Mouse (Mus musculus): ENCODE results near the gene Apip. TPM values are rescaled to one million over a fixed set of nuclear protein-coding genes. Genes with fewer than 3 reads are reported as not detected.

Apip gene
- polyA plus RNA-seq, 1 experiment from 2014 or later, result 57.8 TPM

GRCm38 (mm10) chr2:103102595-103102994 is 29.1 kb downstream of the Apip start:
- Histone ChIP-seq H3K36me3 (no peaks in the 10 kb centered on the region), H3K9ac (no peak overlapping the region), H3K4me1 (replicated peaks) (no peaks in the 10 kb centered on the region), H3K4me2 (no peak overlapping the region), H3K27ac (ENCODE audit: poor library complexity, severe bottlenecking) (no peak overlapping the region), H3K27me3 (replicated peaks) (no peaks in the 10 kb centered on the region), H3K9me3 (replicated peaks) (no peaks in the 10 kb centered on the region), H3K4me3 (no peak overlapping the region)
- 55% methylated on average over 5 of the region's 5 CpGs for WGBS
- ATAC-seq (ENCODE audit: insufficient number of reproducible peaks, low FRiP score), result no peak

GRCm38 (mm10) chr2:103106172-103106571 is 32.7 kb downstream of the Apip start:
- no peak overlapping the region for H3K9ac ChIP-seq
- WGBS, result 89% methylated on average over 2 of the region's 2 CpGs
- no peak for ATAC-seq (ENCODE audit: insufficient number of reproducible peaks, low FRiP score)
- no peaks in the 10 kb centered on the region for H3K4me1 ChIP-seq (replicated peaks)
- H3K27me3 ChIP-seq (replicated peaks), result no peaks in the 10 kb centered on the region
- H3K36me3 ChIP-seq, result no peaks in the 10 kb centered on the region
- H3K9me3 ChIP-seq (replicated peaks), result no peaks in the 10 kb centered on the region
- H3K4me3 ChIP-seq, result no peak overlapping the region
- no peak overlapping the region for H3K4me2 ChIP-seq
- H3K27ac ChIP-seq (ENCODE audit: poor library complexity, severe bottlenecking), result no peak overlapping the region

- no peaks in the 10 kb centered on the region for H3K27me3 ChIP-seq (replicated peaks)
- ATAC-seq (ENCODE audit: insufficient number of reproducible peaks, low FRiP score), result no peak
- H3K36me3 ChIP-seq, result no peaks in the 10 kb centered on the region
- no peaks in the 10 kb centered on the region for H3K9me3 ChIP-seq (replicated peaks)
- WGBS, result 30% methylated on average over 8 of the region's 8 CpGs
- peaks cover 10% of the 10 kb centered on the region for H3K4me1 ChIP-seq (replicated peaks)
- H3K27ac ChIP-seq (ENCODE audit: poor library complexity, severe bottlenecking), result no peak overlapping the region
- H3K9ac ChIP-seq, result no peak overlapping the region
- H3K4me3 ChIP-seq, result no peak overlapping the region
- H3K4me2 ChIP-seq, result 0 out of 2 replicates have a peak overlapping the region, but pooled peaks have one; percentile 15
These were observed 38.2 kb downstream of the Apip start for GRCm38 (mm10) chr2:103111669-103112068.

GRCm38 (mm10) chr2:103117212-103117611 is 43.7 kb downstream of the Apip start:
- ATAC-seq (ENCODE audit: insufficient number of reproducible peaks, low FRiP score), result no peak
- WGBS, result 64% methylated on average over 5 of the region's 5 CpGs

GRCm38 (mm10) chr2:103118324-103119196 is 45.1 kb downstream of the Apip start:
- Histone ChIP-seq H3K9ac (no peak overlapping the region), H3K27ac (ENCODE audit: poor library complexity, severe bottlenecking) (no peak overlapping the region), H3K36me3 (no peaks in the 10 kb centered on the region), H3K4me3 (no peak overlapping the region), H3K9me3 (replicated peaks) (no peaks in the 10 kb centered on the region), H3K27me3 (replicated peaks) (no peaks in the 10 kb centered on the region), H3K4me2 (no peak overlapping the region), H3K4me1 (replicated peaks) (no peaks in the 10 kb centered on the region)
- 75% methylated on average over 6 of the region's 6 CpGs for WGBS
- no peak for ATAC-seq (ENCODE audit: insufficient number of reproducible peaks, low FRiP score)

More at GRCm38 (mm10) chr2:103117212-103117611, 43.7 kb downstream of the Apip start:
- H3K4me1 ChIP-seq (replicated peaks), result peaks cover 2% of the 10 kb centered on the region
- no peaks in the 10 kb centered on the region for H3K27me3 ChIP-seq (replicated peaks)
- H3K4me2 ChIP-seq, result no peak overlapping the region
- no peaks in the 10 kb centered on the region for H3K9me3 ChIP-seq (replicated peaks)
- no peak overlapping the region for H3K9ac ChIP-seq
- H3K27ac ChIP-seq (ENCODE audit: poor library complexity, severe bottlenecking), result no peak overlapping the region
- no peak overlapping the region for H3K4me3 ChIP-seq
- no peaks in the 10 kb centered on the region for H3K36me3 ChIP-seq

- Histone ChIP-seq H3K36me3 (no peaks in the 10 kb centered on the region), H3K27me3 (replicated peaks) (no peaks in the 10 kb centered on the region), H3K9ac (no peak overlapping the region), H3K27ac (ENCODE audit: poor library complexity, severe bottlenecking) (no peak overlapping the region), H3K4me3 (no peak overlapping the region), H3K4me1 (replicated peaks) (no peaks in the 10 kb centered on the region), H3K4me2 (no peak overlapping the region), H3K9me3 (replicated peaks) (no peaks in the 10 kb centered on the region)
- WGBS, result 81% methylated on average over 7 of the region's 7 CpGs
- ATAC-seq (ENCODE audit: insufficient number of reproducible peaks, low FRiP score), result no peak
These were observed 45.9 kb downstream of the Apip start for GRCm38 (mm10) chr2:103119197-103119854.

- Histone ChIP-seq H3K9ac (no peak overlapping the region), H3K4me1 (replicated peaks) (no peaks in the 10 kb centered on the region), H3K36me3 (no peaks in the 10 kb centered on the region), H3K9me3 (replicated peaks) (no peaks in the 10 kb centered on the region), H3K4me2 (no peak overlapping the region), H3K4me3 (no peak overlapping the region), H3K27me3 (replicated peaks) (no peaks in the 10 kb centered on the region), H3K27ac (ENCODE audit: poor library complexity, severe bottlenecking) (no peak overlapping the region)
- 78% methylated on average over 2 of the region's 2 CpGs for WGBS
- no peak for ATAC-seq (ENCODE audit: insufficient number of reproducible peaks, low FRiP score)
These were observed 56.2 kb downstream of the Apip start for GRCm38 (mm10) chr2:103129676-103130075.

GRCm38 (mm10) chr2:103131145-103131544 is 57.7 kb downstream of the Apip start:
- H3K9me3 ChIP-seq (replicated peaks), result no peaks in the 10 kb centered on the region
- no peaks in the 10 kb centered on the region for H3K4me1 ChIP-seq (replicated peaks)
- ATAC-seq (ENCODE audit: insufficient number of reproducible peaks, low FRiP score), result no peak
- no peaks in the 10 kb centered on the region for H3K27me3 ChIP-seq (replicated peaks)
- H3K4me3 ChIP-seq, result no peak overlapping the region
- no peak overlapping the region for H3K27ac ChIP-seq (ENCODE audit: poor library complexity, severe bottlenecking)
- no peaks in the 10 kb centered on the region for H3K36me3 ChIP-seq
- no peak overlapping the region for H3K4me2 ChIP-seq
- no peak overlapping the region for H3K9ac ChIP-seq
- 24% methylated on average over 4 of the region's 4 CpGs for WGBS

GRCm38 (mm10) chr2:103138529-103139265 is 65.2 kb downstream of the Apip start:
- H3K4me3 ChIP-seq, result no peak overlapping the region
- H3K9me3 ChIP-seq (replicated peaks), result no peaks in the 10 kb centered on the region
- no peak; the same call in 1 of the 2 replicates for ATAC-seq (ENCODE audit: insufficient number of reproducible peaks, low FRiP score)
- no peak overlapping the region for H3K9ac ChIP-seq
- WGBS, result 32% methylated on average over 8 of the region's 8 CpGs
- no peak overlapping the region for H3K27ac ChIP-seq (ENCODE audit: poor library complexity, severe bottlenecking)
- H3K4me1 ChIP-seq (replicated peaks), result peaks cover 10% of the 10 kb centered on the region
- H3K4me2 ChIP-seq, result no peak overlapping the region
- no peaks in the 10 kb centered on the region for H3K27me3 ChIP-seq (replicated peaks)
- H3K36me3 ChIP-seq, result no peaks in the 10 kb centered on the region

All from heart, embryonic 12.5 days (tissue).